Mouse (Mus musculus) spleen, postnatal 4 days (tissue): ENCODE results near the gene Gemin7.
"Not testable (repeated sequence)": the region's sequence is repeated elsewhere in the genome, so short reads cannot be mapped to it uniquely, and the experiment has no call there.

Experiments used
- DNase-seq, 2 experiments: peaks; one replicate each; pipeline ENCODE4 v3.0.0; 2022; ENCODE audit warnings: low spot score in 2 of 2

Gemin7 gene

GRCm38 (mm10) chr7:19577141-19577852 is at the start of gene Gemin7, which contains the start of gene Zfp296:
Gemin7 (minus strand) TSS chr7:19577595.
Zfp296 (plus strand) TSS chr7:19577287.
- DNase-seq = peak; percentile 58 to 78

GRCm38 (mm10) chr7:19623433-19623832 is 46.0 kb upstream of the Gemin7 start:
- no peak for DNase-seq

- DNase-seq = no peak
Observed at GRCm38 (mm10) chr7:19622241-19622640, 44.8 kb upstream of the Gemin7 start.

GRCm38 (mm10) chr7:19620811-19621210 is 43.4 kb upstream of the Gemin7 start:
- no peak for DNase-seq

GRCm38 (mm10) chr7:19619004-19619801 is 41.8 kb upstream of the Gemin7 start:
- DNase-seq = peak; percentile 72 to 85

GRCm38 (mm10) chr7:19615036-19615577 is 37.7 kb upstream of the Gemin7 start:
- peak in 1 of 2 experiments; percentile 37 for DNase-seq

GRCm38 (mm10) chr7:19610969-19611368 is 33.6 kb upstream of the Gemin7 start:
- DNase-seq = no peak

- no peak for DNase-seq
Observed at GRCm38 (mm10) chr7:19609641-19610332, 32.4 kb upstream of the Gemin7 start.

GRCm38 (mm10) chr7:19607291-19607690 is 29.9 kb upstream of the Gemin7 start:
- no peak for DNase-seq

- DNase-seq = not testable (repeated sequence)
Observed at GRCm38 (mm10) chr7:19604606-19605214, 27.3 kb upstream of the Gemin7 start.

GRCm38 (mm10) chr7:19603849-19604605 is 26.6 kb upstream of the Gemin7 start, which contains the start of gene Clasrp:
Clasrp (minus strand) TSS chr7:19604486.
- DNase-seq = peak; percentile 98 to 99

GRCm38 (mm10) chr7:19603055-19603454 is 25.7 kb upstream of the Gemin7 start:
- no peak for DNase-seq

- DNase-seq = no peak
Observed at GRCm38 (mm10) chr7:19600562-19600961, 23.2 kb upstream of the Gemin7 start.

- DNase-seq = no peak
Observed at GRCm38 (mm10) chr7:19593061-19593730, 15.8 kb upstream of the Gemin7 start.

GRCm38 (mm10) chr7:19589917-19590316 is 12.5 kb upstream of the Gemin7 start:
- peak; percentile 80 to 92 for DNase-seq

GRCm38 (mm10) chr7:19589207-19589606 is 11.8 kb upstream of the Gemin7 start:
- peak; percentile 74 to 88 for DNase-seq

GRCm38 (mm10) chr7:19586269-19586668 is 8.9 kb upstream of the Gemin7 start:
- no peak for DNase-seq

GRCm38 (mm10) chr7:19580634-19581033 is 3.2 kb upstream of the Gemin7 start:
- no peak for DNase-seq

GRCm38 (mm10) chr7:19579751-19580150 is 2.4 kb upstream of the Gemin7 start:
- no peak for DNase-seq

- DNase-seq = no peak
Observed at GRCm38 (mm10) chr7:19578436-19578835, 1.0 kb upstream of the Gemin7 start.
